In the genomic region with DNA sequence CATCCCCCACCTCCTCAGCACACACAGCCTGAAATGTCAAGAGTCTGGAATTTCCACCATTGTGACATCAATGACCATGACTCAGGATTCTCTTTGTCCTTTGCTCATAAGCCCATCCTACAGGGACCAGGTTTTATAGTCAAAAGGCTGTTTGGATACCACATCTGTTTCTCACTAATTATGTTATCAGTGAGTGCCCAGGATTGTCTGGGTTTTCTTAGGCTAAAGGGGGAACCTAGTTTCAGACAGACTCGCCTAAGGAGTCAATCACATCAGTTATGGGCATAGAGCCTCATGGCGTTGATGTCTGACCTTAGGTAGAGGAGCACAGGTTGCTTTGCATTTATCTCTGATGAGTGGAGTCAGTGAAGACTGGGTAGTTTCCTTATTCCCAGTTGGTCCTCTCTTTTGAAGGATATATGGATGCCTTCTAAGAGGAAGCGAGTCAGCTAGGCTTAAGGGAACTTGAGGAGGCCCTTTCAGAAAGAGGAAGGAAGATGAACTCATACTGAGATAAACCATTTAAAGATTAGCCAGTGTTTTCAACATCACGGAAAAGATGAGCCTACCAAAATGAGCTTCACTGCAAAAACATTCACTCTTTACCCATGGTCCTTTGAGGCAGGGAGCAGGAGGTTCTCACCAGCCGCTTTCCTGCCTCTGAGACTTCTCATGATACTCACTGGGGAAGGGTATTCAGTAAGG, we compare ENCODE assay signal across 23 mouse cellular contexts.
DNase-seq lines count a peak whose midpoint lies in the region; ATAC-seq and TF ChIP-seq lines count a peak whose summit lies in the region.
"Had no signal": no experiment of that assay in that cellular context is flagged by ENCODE, and none has a peak within 500 bp of the region (broad histone marks: within the 10 kb centered on the region; RNA-seq: fewer than 3 reads in every experiment).

No protein-coding gene starts in this region.

- 65% methylated on average over 5 of the region's 5 CpGs for WGBS in lung, postnatal 0 days
- WGBS in neural tube, embryonic 15.5 days: 90% methylated on average over 5 of the region's 5 CpGs
- 83% methylated on average over 5 of the region's 5 CpGs for WGBS in midbrain, embryonic 11.5 days

- no peak overlapping the region for H3K4me3 ChIP-seq in lung, postnatal 0 days (ENCODE audit: low read depth, low read length)
- H3K4me3 ChIP-seq in neural tube, embryonic 15.5 days (replicated peaks): no peak overlapping the region
- H3K4me3 ChIP-seq in midbrain, embryonic 11.5 days (ENCODE audit: low read depth, low read length): no peak overlapping the region
- H3K4me3 ChIP-seq: heart, embryonic 12.5 days; hindbrain, embryonic 13.5 days; liver, embryonic 13.5 days had no signal

- H3K27ac ChIP-seq in lung, postnatal 0 days (ENCODE audit: low read length): no peak overlapping the region
- H3K27ac ChIP-seq in neural tube, embryonic 15.5 days (replicated peaks): no peak overlapping the region
- no peak overlapping the region for H3K27ac ChIP-seq in midbrain, embryonic 11.5 days (ENCODE audit: low read depth, low read length)
- H3K27ac ChIP-seq: hindbrain, embryonic 13.5 days; liver, embryonic 13.5 days had no signal

- DNase-seq in lung, postnatal 36 days: peak; percentile 7
- DNase-seq in lung, postnatal 0 days (ENCODE audit: low spot score): no peak
- peak; percentile 93 for DNase-seq in MEL-GATA-1-ER (ENCODE audit: extremely low read depth, low read depth)
- no peak for DNase-seq in midbrain, embryonic 11.5 days (ENCODE audit: low spot score, missing footprints)
- DNase-seq in layer of hippocampus, adult 11-12 months (ENCODE audit: low spot score): no peak
- DNase-seq: adrenal gland, adult 8-10 months; cerebellum, postnatal 14 days; embryo, embryonic 11 days; heart, postnatal 14 days; kidney, adult 8-10 months; kidney, postnatal 14 days; layer of hippocampus, adult 9-11 months; liver, embryonic 13.5 days; lung, embryonic 14.5 days; thymus, postnatal 36 days had no signal

- no peak overlapping the region for H3K9ac ChIP-seq in lung, postnatal 0 days (replicated peaks; ENCODE audit: low read depth)
- no peak overlapping the region for H3K9ac ChIP-seq in neural tube, embryonic 15.5 days (replicated peaks)
- H3K9ac ChIP-seq in midbrain, embryonic 11.5 days (ENCODE audit: low read length): no peak overlapping the region
- H3K9ac ChIP-seq: heart, embryonic 12.5 days; hindbrain, embryonic 13.5 days; liver, embryonic 13.5 days; lung, embryonic 14.5 days had no signal

- no peak for TF ChIP-seq EP300 in lung, postnatal 0 days (IDR thresholded peaks at IDR 0.05)

- H3K9me3 ChIP-seq in lung, postnatal 0 days (ENCODE audit: low read length): no peaks in the 10 kb centered on the region
- no peaks in the 10 kb centered on the region for H3K9me3 ChIP-seq in neural tube, embryonic 15.5 days (replicated peaks)
- no peaks in the 10 kb centered on the region for H3K9me3 ChIP-seq in midbrain, embryonic 11.5 days (ENCODE audit: control insufficient read depth, low read length)
- H3K9me3 ChIP-seq: heart, embryonic 12.5 days; hindbrain, embryonic 13.5 days; liver, embryonic 13.5 days had no signal

- no peak overlapping the region for H3K4me2 ChIP-seq in lung, postnatal 0 days (replicated peaks; ENCODE audit: low read depth, low read length)
- no peak overlapping the region for H3K4me2 ChIP-seq in neural tube, embryonic 15.5 days
- H3K4me2 ChIP-seq in midbrain, embryonic 11.5 days: no peak overlapping the region
- H3K4me2 ChIP-seq: heart, embryonic 12.5 days; hindbrain, embryonic 13.5 days; liver, embryonic 13.5 days; lung, embryonic 14.5 days had no signal

- TF ChIP-seq CTCF in lung, postnatal 0 days (IDR thresholded peaks at IDR 0.05): no peak

- no peaks in the 10 kb centered on the region for H3K36me3 ChIP-seq in lung, postnatal 0 days (ENCODE audit: insufficient read depth, low read length)
- H3K36me3 ChIP-seq in neural tube, embryonic 15.5 days: no peaks in the 10 kb centered on the region
- no peaks in the 10 kb centered on the region for H3K36me3 ChIP-seq in midbrain, embryonic 11.5 days (ENCODE audit: control insufficient read depth, insufficient read depth, low read length)
- H3K36me3 ChIP-seq: heart, embryonic 12.5 days; hindbrain, embryonic 13.5 days; liver, embryonic 13.5 days had no signal

- no peak for ATAC-seq in lung, postnatal 0 days
- peak; percentile 85 for ATAC-seq in megakaryocyte, adult 5-6 weeks (ENCODE audit: poor library complexity, severe bottlenecking)
- ATAC-seq in neural tube, embryonic 15.5 days (ENCODE audit: low FRiP score): no peak
- ATAC-seq in midbrain, embryonic 11.5 days (ENCODE audit: low FRiP score): no peak
- ATAC-seq: forebrain, embryonic 16.5 days; inflammation-experienced regulatory T-cells, adult 6 months; midbrain, embryonic 16.5 days; Patski had no signal

- no peaks in the 10 kb centered on the region for H3K4me1 ChIP-seq in lung, postnatal 0 days (ENCODE audit: insufficient read depth, low read depth, low read length)
- H3K4me1 ChIP-seq in neural tube, embryonic 15.5 days: no peaks in the 10 kb centered on the region
- H3K4me1 ChIP-seq in midbrain, embryonic 11.5 days (ENCODE audit: control insufficient read depth, insufficient read depth, low read length): no peaks in the 10 kb centered on the region
- H3K4me1 ChIP-seq: heart, embryonic 12.5 days; hindbrain, embryonic 13.5 days had no signal

- no peaks in the 10 kb centered on the region for H3K27me3 ChIP-seq in lung, postnatal 0 days (replicated peaks; ENCODE audit: insufficient read depth, low read length)
- peaks cover 7% of the 10 kb centered on the region; the same call in 1 of the 2 replicates for H3K27me3 ChIP-seq in neural tube, embryonic 15.5 days (replicated peaks)
- H3K27me3 ChIP-seq in midbrain, embryonic 11.5 days (ENCODE audit: control insufficient read depth, insufficient read depth, low read length): no peaks in the 10 kb centered on the region
- H3K27me3 ChIP-seq: heart, embryonic 12.5 days; liver, embryonic 13.5 days had no signal

Comparison
In these comparisons a context has a peak if more than half of its experiments do, and no peak if none do; other contexts are left out.
1. DNase-seq: peak in lung, postnatal 36 days (single experiment) and MEL-GATA-1-ER (single experiment); none in lung, postnatal 0 days (single experiment), midbrain, embryonic 11.5 days (single experiment) and layer of hippocampus, adult 11-12 months (single experiment).